Mouse (Mus musculus) spleen, adult 2 months (tissue): ENCODE data around the gene Gpr146.

Experiments used
- CTCF ChIP-seq: fragments of 200-500 bp; IDR thresholded peaks from 2 replicates; pipeline ENCODE4 v1.5.1; 2011; ENCODE audit warnings: mild to moderate bottlenecking, inconsistent platforms; ENCODE audit not compliant: insufficient read depth, insufficient read length, insufficient replicate concordance; ENCODE audit errors: extremely low read depth
- POLR2A ChIP-seq: fragments of 200-500 bp; IDR thresholded peaks from 2 replicates; pipeline ENCODE4 v1.6.1; 2011; ENCODE audit warnings: low read depth, low read length, inconsistent platforms

- TF ChIP-seq CTCF, result no peak
- no peak for TF ChIP-seq POLR2A
These were observed 2.7 kb upstream of the Gpr146 start for GRCm38 (mm10) chr5:139374841-139375240.
